Mouse (Mus musculus): Measurements from ENCODE around the gene Tmem144. TPM values are rescaled to one million over a fixed set of nuclear protein-coding genes. Genes with fewer than 3 reads are reported as not detected.

The Tmem144 gene
- polyA plus RNA-seq, 1 experiment from 2014 or later: 10.5 TPM

- WGBS: 48% methylated on average over 6 of the region's 6 CpGs
- no peak overlapping the region for H3K4me3 ChIP-seq (ENCODE audit: low read length)
- no peaks in the 10 kb centered on the region for H3K27me3 ChIP-seq (ENCODE audit: control insufficient read depth, insufficient read depth, low read length)
- no peak overlapping the region for H3K4me2 ChIP-seq (ENCODE audit: low read depth, low read length)
- peaks cover 15% of the 10 kb centered on the region for H3K4me1 ChIP-seq (ENCODE audit: control insufficient read depth, insufficient read depth, low read length)
- no peaks in the 10 kb centered on the region for H3K36me3 ChIP-seq (ENCODE audit: control insufficient read depth, insufficient read depth)
- no peak overlapping the region for H3K27ac ChIP-seq (ENCODE audit: low read length)
- ATAC-seq (replicated peaks; ENCODE audit: extremely low read depth, insufficient read depth, low FRiP score): no peak
- no peaks in the 10 kb centered on the region for H3K9me3 ChIP-seq (replicated peaks; ENCODE audit: control insufficient read depth, low read length)
- no peak overlapping the region for H3K9ac ChIP-seq (ENCODE audit: low read length)
These were observed 1.9 kb downstream of the Tmem144 start for GRCm38 (mm10) chr3:79850656-79851055.

- no peaks in the 10 kb centered on the region for H3K27me3 ChIP-seq (ENCODE audit: control insufficient read depth, insufficient read depth, low read length)
- ATAC-seq (replicated peaks; ENCODE audit: extremely low read depth, insufficient read depth, low FRiP score): no peak
These were observed 3.0 kb downstream of the Tmem144 start for GRCm38 (mm10) chr3:79849621-79850020.

GRCm38 (mm10) chr3:79848841-79849240 lies 3.7 kb downstream of the Tmem144 start:
- 46% methylated on average over 4 of the region's 4 CpGs for WGBS
- H3K9ac ChIP-seq (ENCODE audit: low read length): no peak overlapping the region
- no peak overlapping the region for H3K4me2 ChIP-seq (ENCODE audit: low read depth, low read length)
- H3K36me3 ChIP-seq (ENCODE audit: control insufficient read depth, insufficient read depth): no peaks in the 10 kb centered on the region
- no peak overlapping the region for H3K27ac ChIP-seq (ENCODE audit: low read length)
- peaks cover 15% of the 10 kb centered on the region for H3K4me1 ChIP-seq (ENCODE audit: control insufficient read depth, insufficient read depth, low read length)
- H3K9me3 ChIP-seq (replicated peaks; ENCODE audit: control insufficient read depth, low read length): no peaks in the 10 kb centered on the region
- H3K4me3 ChIP-seq (ENCODE audit: low read length): no peak overlapping the region
- no peak for ATAC-seq (replicated peaks; ENCODE audit: extremely low read depth, insufficient read depth, low FRiP score)
- H3K27me3 ChIP-seq (ENCODE audit: control insufficient read depth, insufficient read depth, low read length): no peaks in the 10 kb centered on the region

More at GRCm38 (mm10) chr3:79849621-79850020, 3.0 kb downstream of the Tmem144 start:
- Histone ChIP-seq H3K9ac (ENCODE audit: low read length) (no peak overlapping the region), H3K27ac (ENCODE audit: low read length) (no peak overlapping the region), H3K4me1 (ENCODE audit: control insufficient read depth, insufficient read depth, low read length) (peaks cover 15% of the 10 kb centered on the region), H3K36me3 (ENCODE audit: control insufficient read depth, insufficient read depth) (no peaks in the 10 kb centered on the region), H3K4me3 (ENCODE audit: low read length) (no peak overlapping the region), H3K9me3 (replicated peaks; ENCODE audit: control insufficient read depth, low read length) (no peaks in the 10 kb centered on the region), H3K4me2 (ENCODE audit: low read depth, low read length) (no peak overlapping the region)
- 45% methylated on average over 2 of the region's 2 CpGs for WGBS

GRCm38 (mm10) chr3:79846633-79847032 lies 5.9 kb downstream of the Tmem144 start:
- no peaks in the 10 kb centered on the region for H3K9me3 ChIP-seq (replicated peaks; ENCODE audit: control insufficient read depth, low read length)
- no peak for ATAC-seq (replicated peaks; ENCODE audit: extremely low read depth, insufficient read depth, low FRiP score)
- H3K27ac ChIP-seq (ENCODE audit: low read length): no peak overlapping the region
- no peak overlapping the region for H3K4me3 ChIP-seq (ENCODE audit: low read length)
- no peak overlapping the region for H3K9ac ChIP-seq (ENCODE audit: low read length)
- no peaks in the 10 kb centered on the region for H3K27me3 ChIP-seq (ENCODE audit: control insufficient read depth, insufficient read depth, low read length)
- H3K4me1 ChIP-seq (ENCODE audit: control insufficient read depth, insufficient read depth, low read length): peaks cover 8% of the 10 kb centered on the region
- 71% methylated on average over 5 of the region's 5 CpGs for WGBS
- H3K4me2 ChIP-seq (ENCODE audit: low read depth, low read length): no peak overlapping the region
- no peaks in the 10 kb centered on the region for H3K36me3 ChIP-seq (ENCODE audit: control insufficient read depth, insufficient read depth)

- Histone ChIP-seq H3K27ac (ENCODE audit: low read length) (no peak overlapping the region), H3K4me2 (ENCODE audit: low read depth, low read length) (no peak overlapping the region), H3K4me1 (ENCODE audit: control insufficient read depth, insufficient read depth, low read length) (peaks cover 5% of the 10 kb centered on the region), H3K9me3 (replicated peaks; ENCODE audit: control insufficient read depth, low read length) (no peaks in the 10 kb centered on the region), H3K4me3 (ENCODE audit: low read length) (no peak overlapping the region), H3K27me3 (ENCODE audit: control insufficient read depth, insufficient read depth, low read length) (no peaks in the 10 kb centered on the region), H3K9ac (ENCODE audit: low read length) (no peak overlapping the region), H3K36me3 (ENCODE audit: control insufficient read depth, insufficient read depth) (no peaks in the 10 kb centered on the region)
- no peak for ATAC-seq (replicated peaks; ENCODE audit: extremely low read depth, insufficient read depth, low FRiP score)
- WGBS: 81% methylated on average over 9 of the region's 9 CpGs
These were observed 8.6 kb downstream of the Tmem144 start for GRCm38 (mm10) chr3:79843999-79844398.

GRCm38 (mm10) chr3:79842616-79843016 lies 10.0 kb downstream of the Tmem144 start:
- Histone ChIP-seq H3K27ac (ENCODE audit: low read length) (peak overlapping the region; percentile 73), H3K4me1 (ENCODE audit: control insufficient read depth, insufficient read depth, low read length) (peaks cover 5% of the 10 kb centered on the region), H3K9ac (ENCODE audit: low read length) (peak overlapping the region; percentile 68), H3K36me3 (ENCODE audit: control insufficient read depth, insufficient read depth) (no peaks in the 10 kb centered on the region), H3K9me3 (replicated peaks; ENCODE audit: control insufficient read depth, low read length) (no peaks in the 10 kb centered on the region), H3K27me3 (ENCODE audit: control insufficient read depth, insufficient read depth, low read length) (no peaks in the 10 kb centered on the region), H3K4me3 (ENCODE audit: low read length) (peak overlapping the region; percentile 56), H3K4me2 (ENCODE audit: low read depth, low read length) (peak overlapping the region; percentile 69)
- WGBS: 1% methylated on average over 19 of the region's 19 CpGs
- peak; percentile 78 for ATAC-seq (replicated peaks; ENCODE audit: extremely low read depth, insufficient read depth, low FRiP score)

- 6% methylated on average over 12 of the region's 12 CpGs for WGBS
- no peaks in the 10 kb centered on the region for H3K36me3 ChIP-seq (ENCODE audit: control insufficient read depth, insufficient read depth)
- H3K9ac ChIP-seq (ENCODE audit: low read length): peak overlapping the region; percentile 68
- H3K4me3 ChIP-seq (ENCODE audit: low read length): peak overlapping the region; percentile 56
- H3K4me2 ChIP-seq (ENCODE audit: low read depth, low read length): peak overlapping the region; percentile 69
- ATAC-seq (replicated peaks; ENCODE audit: extremely low read depth, insufficient read depth, low FRiP score): peak; percentile 56
- H3K4me1 ChIP-seq (ENCODE audit: control insufficient read depth, insufficient read depth, low read length): peaks cover 5% of the 10 kb centered on the region
- H3K27ac ChIP-seq (ENCODE audit: low read length): peak overlapping the region; percentile 73
- H3K9me3 ChIP-seq (replicated peaks; ENCODE audit: control insufficient read depth, low read length): no peaks in the 10 kb centered on the region
- no peaks in the 10 kb centered on the region for H3K27me3 ChIP-seq (ENCODE audit: control insufficient read depth, insufficient read depth, low read length)
These were observed 10.4 kb downstream of the Tmem144 start for GRCm38 (mm10) chr3:79842165-79842564.

GRCm38 (mm10) chr3:79841475-79841874 lies 11.1 kb downstream of the Tmem144 start:
- peak overlapping the region; percentile 69 for H3K4me2 ChIP-seq (ENCODE audit: low read depth, low read length)
- no peaks in the 10 kb centered on the region for H3K9me3 ChIP-seq (replicated peaks; ENCODE audit: control insufficient read depth, low read length)
- H3K27ac ChIP-seq (ENCODE audit: low read length): no peak overlapping the region
- ATAC-seq (replicated peaks; ENCODE audit: extremely low read depth, insufficient read depth, low FRiP score): no peak
- 56% methylated on average over 6 of the region's 6 CpGs for WGBS
- no peaks in the 10 kb centered on the region for H3K36me3 ChIP-seq (ENCODE audit: control insufficient read depth, insufficient read depth)
- H3K9ac ChIP-seq (ENCODE audit: low read length): peak overlapping the region; percentile 68; the same call in 1 of the 2 replicates
- peaks cover 5% of the 10 kb centered on the region for H3K4me1 ChIP-seq (ENCODE audit: control insufficient read depth, insufficient read depth, low read length)
- no peaks in the 10 kb centered on the region for H3K27me3 ChIP-seq (ENCODE audit: control insufficient read depth, insufficient read depth, low read length)
- peak overlapping the region; percentile 56 for H3K4me3 ChIP-seq (ENCODE audit: low read length)

- H3K9ac ChIP-seq (ENCODE audit: low read length): no peak overlapping the region
- H3K9me3 ChIP-seq (replicated peaks; ENCODE audit: control insufficient read depth, low read length): no peaks in the 10 kb centered on the region
- no peak overlapping the region for H3K4me3 ChIP-seq (ENCODE audit: low read length)
- no peaks in the 10 kb centered on the region for H3K27me3 ChIP-seq (ENCODE audit: control insufficient read depth, insufficient read depth, low read length)
- peaks cover 5% of the 10 kb centered on the region for H3K4me1 ChIP-seq (ENCODE audit: control insufficient read depth, insufficient read depth, low read length)
- no peak overlapping the region for H3K4me2 ChIP-seq (ENCODE audit: low read depth, low read length)
- ATAC-seq (replicated peaks; ENCODE audit: extremely low read depth, insufficient read depth, low FRiP score): no peak
- no peak overlapping the region for H3K27ac ChIP-seq (ENCODE audit: low read length)
- peaks cover 4% of the 10 kb centered on the region; the same call in 1 of the 2 replicates for H3K36me3 ChIP-seq (ENCODE audit: control insufficient read depth, insufficient read depth)
- 52% methylated on average over 6 of the region's 6 CpGs for WGBS
These were observed 13.8 kb downstream of the Tmem144 start for GRCm38 (mm10) chr3:79838751-79839150.

Measured in heart, embryonic 16.5 days (tissue).